Mouse (Mus musculus): ENCODE results near the gene Rabepk. TPM values are rescaled to one million over a fixed set of nuclear protein-coding genes. Genes with fewer than 3 reads are reported as not detected.
A peak's percentile ranks its signal among the peaks of the same experiment; 100 is the strongest.
"Not testable (repeated sequence)": the region's sequence is repeated elsewhere in the genome, so short reads cannot be mapped to it uniquely, and the experiment has no call there.

Gene Rabepk
- polyA plus RNA-seq, 1 experiment from 2014 or later = 24.8 TPM

GRCm38 (mm10) chr2:34808057-34808456, 8.3 kb upstream of the Rabepk start:
- Histone ChIP-seq H3K4me2 (replicated peaks) (no peak overlapping the region), H3K9ac (no peak overlapping the region), H3K4me1 (replicated peaks; ENCODE audit: control insufficient read depth, insufficient read depth, low read length) (peaks cover 16% of the 10 kb centered on the region), H3K36me3 (replicated peaks; ENCODE audit: control insufficient read depth, insufficient read depth) (peaks cover 78% of the 10 kb centered on the region), H3K27ac (no peak overlapping the region), H3K27me3 (ENCODE audit: control insufficient read depth, insufficient read depth, low read length) (no peaks in the 10 kb centered on the region), H3K9me3 (ENCODE audit: control insufficient read depth, low read length) (no peaks in the 10 kb centered on the region), H3K4me3 (replicated peaks; ENCODE audit: low read length) (no peak overlapping the region)
- no peak for ATAC-seq (ENCODE audit: low FRiP score)
- 85% methylated on average over 2 of the region's 2 CpGs for WGBS
- DNase-seq (ENCODE audit: low spot score) = no peak

- no peak for ATAC-seq (ENCODE audit: low FRiP score)
- no peak for DNase-seq (ENCODE audit: low spot score)
- H3K27ac ChIP-seq = no peak overlapping the region
Observed at GRCm38 (mm10) chr2:34805364-34805950, 5.7 kb upstream of the Rabepk start.

GRCm38 (mm10) chr2:34804815-34805214, 5.1 kb upstream of the Rabepk start:
- no peak for ATAC-seq (ENCODE audit: low FRiP score)
- no peak overlapping the region for H3K4me2 ChIP-seq (replicated peaks)
- H3K36me3 ChIP-seq (replicated peaks; ENCODE audit: control insufficient read depth, insufficient read depth) = peaks cover 46% of the 10 kb centered on the region
- DNase-seq (ENCODE audit: low spot score) = no peak
- H3K27ac ChIP-seq = no peak overlapping the region
- H3K27me3 ChIP-seq (ENCODE audit: control insufficient read depth, insufficient read depth, low read length) = no peaks in the 10 kb centered on the region
- no peak overlapping the region for H3K9ac ChIP-seq
- no peak overlapping the region for H3K4me3 ChIP-seq (replicated peaks; ENCODE audit: low read length)
- H3K9me3 ChIP-seq (ENCODE audit: control insufficient read depth, low read length) = no peaks in the 10 kb centered on the region
- WGBS = 83% methylated on average over 1 of the region's 1 CpGs
- H3K4me1 ChIP-seq (replicated peaks; ENCODE audit: control insufficient read depth, insufficient read depth, low read length) = peaks cover 18% of the 10 kb centered on the region

More at GRCm38 (mm10) chr2:34805364-34805950, 5.7 kb upstream of the Rabepk start:
- H3K4me2 ChIP-seq (replicated peaks) = no peak overlapping the region
- peaks cover 18% of the 10 kb centered on the region for H3K4me1 ChIP-seq (replicated peaks; ENCODE audit: control insufficient read depth, insufficient read depth, low read length)
- peaks cover 52% of the 10 kb centered on the region for H3K36me3 ChIP-seq (replicated peaks; ENCODE audit: control insufficient read depth, insufficient read depth)
- no peak overlapping the region for H3K9ac ChIP-seq
- 93% methylated on average over 10 of the region's 10 CpGs for WGBS
- H3K9me3 ChIP-seq (ENCODE audit: control insufficient read depth, low read length) = no peaks in the 10 kb centered on the region
- no peaks in the 10 kb centered on the region for H3K27me3 ChIP-seq (ENCODE audit: control insufficient read depth, insufficient read depth, low read length)
- H3K4me3 ChIP-seq (replicated peaks; ENCODE audit: low read length) = no peak overlapping the region

GRCm38 (mm10) chr2:34804172-34804571, 4.5 kb upstream of the Rabepk start:
- DNase-seq (ENCODE audit: low spot score) (no peak), ATAC-seq (ENCODE audit: low FRiP score) (no peak)
- H3K4me1 ChIP-seq (replicated peaks; ENCODE audit: control insufficient read depth, insufficient read depth, low read length) = peaks cover 19% of the 10 kb centered on the region
- 99% methylated on average over 2 of the region's 2 CpGs for WGBS
- H3K4me2 ChIP-seq (replicated peaks) = peak overlapping the region; percentile 72; the same call in 1 of the 2 replicates
- no peaks in the 10 kb centered on the region for H3K27me3 ChIP-seq (ENCODE audit: control insufficient read depth, insufficient read depth, low read length)
- peaks cover 40% of the 10 kb centered on the region for H3K36me3 ChIP-seq (replicated peaks; ENCODE audit: control insufficient read depth, insufficient read depth)
- H3K4me3 ChIP-seq (replicated peaks; ENCODE audit: low read length) = no peak overlapping the region
- no peaks in the 10 kb centered on the region for H3K9me3 ChIP-seq (ENCODE audit: control insufficient read depth, low read length)
- no peak overlapping the region for H3K9ac ChIP-seq
- H3K27ac ChIP-seq = no peak overlapping the region

GRCm38 (mm10) chr2:34803746-34804145, 4.0 kb upstream of the Rabepk start:
- peak overlapping the region; percentile 72 for H3K4me2 ChIP-seq (replicated peaks)
- H3K36me3 ChIP-seq (replicated peaks; ENCODE audit: control insufficient read depth, insufficient read depth) = peaks cover 36% of the 10 kb centered on the region
- no peak for DNase-seq (ENCODE audit: low spot score)
- no peak overlapping the region for H3K27ac ChIP-seq
- H3K9me3 ChIP-seq (ENCODE audit: control insufficient read depth, low read length) = no peaks in the 10 kb centered on the region
- H3K27me3 ChIP-seq (ENCODE audit: control insufficient read depth, insufficient read depth, low read length) = no peaks in the 10 kb centered on the region
- no peak for ATAC-seq (ENCODE audit: low FRiP score)
- 0 out of 2 replicates have a peak overlapping the region, but pooled peaks have one; percentile 20 for H3K9ac ChIP-seq
- peak overlapping the region; percentile 12 for H3K4me3 ChIP-seq (replicated peaks; ENCODE audit: low read length)
- WGBS = 80% methylated on average over 3 of the region's 3 CpGs
- peaks cover 23% of the 10 kb centered on the region for H3K4me1 ChIP-seq (replicated peaks; ENCODE audit: control insufficient read depth, insufficient read depth, low read length)

GRCm38 (mm10) chr2:34802565-34803245, 3.0 kb upstream of the Rabepk start:
- H3K9me3 ChIP-seq (ENCODE audit: control insufficient read depth, low read length); H3K27me3 ChIP-seq (ENCODE audit: control insufficient read depth, insufficient read depth, low read length): not testable (repeated sequence)
- Histone ChIP-seq H3K9ac (peak overlapping the region; percentile 84), H3K27ac (peak overlapping the region; percentile 92), H3K4me2 (replicated peaks) (peak overlapping the region; percentile 72), H3K4me3 (replicated peaks; ENCODE audit: low read length) (peak overlapping the region; percentile 65), H3K36me3 (replicated peaks; ENCODE audit: control insufficient read depth, insufficient read depth) (peaks cover 28% of the 10 kb centered on the region; the same call in 1 of the 2 replicates), H3K4me1 (replicated peaks; ENCODE audit: control insufficient read depth, insufficient read depth, low read length) (peaks cover 26% of the 10 kb centered on the region)
- peak; percentile 48 for ATAC-seq (ENCODE audit: low FRiP score)
- under 1% methylated on average over 28 of the region's 32 CpGs for WGBS
- DNase-seq (ENCODE audit: low spot score) = peak; percentile 26

- peak overlapping the region; percentile 33 for H3K4me2 ChIP-seq (replicated peaks)
- peak overlapping the region; percentile 84 for H3K9ac ChIP-seq
- ATAC-seq (ENCODE audit: low FRiP score) (peak; percentile 97), DNase-seq (ENCODE audit: low spot score) (peak; percentile 100)
- H3K27me3 ChIP-seq (ENCODE audit: control insufficient read depth, insufficient read depth, low read length) = no peaks in the 10 kb centered on the region
- WGBS = 6% methylated on average over 39 of the region's 39 CpGs
- H3K27ac ChIP-seq = peak overlapping the region; percentile 92
- no peaks in the 10 kb centered on the region for H3K9me3 ChIP-seq (ENCODE audit: control insufficient read depth, low read length)
- H3K4me1 ChIP-seq (replicated peaks; ENCODE audit: control insufficient read depth, insufficient read depth, low read length) = peaks cover 26% of the 10 kb centered on the region
- peaks cover 22% of the 10 kb centered on the region; the same call in 1 of the 2 replicates for H3K36me3 ChIP-seq (replicated peaks; ENCODE audit: control insufficient read depth, insufficient read depth)
- peak overlapping the region; percentile 65 for H3K4me3 ChIP-seq (replicated peaks; ENCODE audit: low read length)
Observed at GRCm38 (mm10) chr2:34801516-34802482, 2.1 kb upstream of the Rabepk start.

GRCm38 (mm10) chr2:34800371-34800770, 659 bp upstream of the Rabepk start:
- no peak overlapping the region for H3K4me3 ChIP-seq (replicated peaks; ENCODE audit: low read length)
- H3K4me2 ChIP-seq (replicated peaks) = no peak overlapping the region; the same call in 1 of the 2 replicates
- ATAC-seq (ENCODE audit: low FRiP score) (no peak), DNase-seq (ENCODE audit: low spot score) (no peak)
- H3K4me1 ChIP-seq (replicated peaks; ENCODE audit: control insufficient read depth, insufficient read depth, low read length) = peaks cover 26% of the 10 kb centered on the region
- peaks cover 12% of the 10 kb centered on the region for H3K36me3 ChIP-seq (replicated peaks; ENCODE audit: control insufficient read depth, insufficient read depth)
- H3K9ac ChIP-seq = no peak overlapping the region
- 86% methylated on average over 7 of the region's 7 CpGs for WGBS
- no peak overlapping the region for H3K27ac ChIP-seq
- H3K9me3 ChIP-seq (ENCODE audit: control insufficient read depth, low read length) = no peaks in the 10 kb centered on the region
- H3K27me3 ChIP-seq (ENCODE audit: control insufficient read depth, insufficient read depth, low read length) = no peaks in the 10 kb centered on the region

- 95% methylated on average over 7 of the region's 7 CpGs for WGBS
- peaks cover 11% of the 10 kb centered on the region; the same call in 1 of the 2 replicates for H3K36me3 ChIP-seq (replicated peaks; ENCODE audit: control insufficient read depth, insufficient read depth)
- H3K27me3 ChIP-seq (ENCODE audit: control insufficient read depth, insufficient read depth, low read length) = no peaks in the 10 kb centered on the region
- no peaks in the 10 kb centered on the region for H3K9me3 ChIP-seq (ENCODE audit: control insufficient read depth, low read length)
- DNase-seq (ENCODE audit: low spot score) = no peak
- H3K4me3 ChIP-seq (replicated peaks; ENCODE audit: low read length) = no peak overlapping the region
- H3K9ac ChIP-seq = no peak overlapping the region
- 0 out of 2 replicates have a peak, but pooled peaks cover 8% of the 10 kb centered on the region for H3K4me1 ChIP-seq (replicated peaks; ENCODE audit: control insufficient read depth, insufficient read depth, low read length)
- no peak overlapping the region for H3K4me2 ChIP-seq (replicated peaks)
- H3K27ac ChIP-seq = no peak overlapping the region
- no peak for ATAC-seq (ENCODE audit: low FRiP score)
Observed at GRCm38 (mm10) chr2:34795426-34795825, 4.3 kb downstream of the Rabepk start.
